Mouse (Mus musculus) small intestine, adult 2 months (tissue): ENCODE measurements around the gene Vmn1r223.
"Not testable (repeated sequence)": the region's sequence is repeated elsewhere in the genome, so short reads cannot be mapped to it uniquely, and the experiment has no call there.

Source experiments
- CTCF ChIP-seq: fragments of 200-500 bp; IDR thresholded peaks from 2 replicates; pipeline ENCODE4 v1.5.1; 2012; ENCODE audit warnings: low read depth, mild to moderate bottlenecking, control low read depth, inconsistent platforms, low read length, moderate library complexity, mixed read lengths; ENCODE audit not compliant: insufficient replicate concordance, insufficient read length; ENCODE audit errors: extremely low read depth
- POLR2A ChIP-seq: fragments of 200-500 bp; IDR thresholded peaks from 2 replicates; pipeline ENCODE4 v1.6.1; 2012; ENCODE audit warnings: low read depth, mild to moderate bottlenecking, control low read depth, inconsistent platforms, low read length, moderate library complexity

DNA sequence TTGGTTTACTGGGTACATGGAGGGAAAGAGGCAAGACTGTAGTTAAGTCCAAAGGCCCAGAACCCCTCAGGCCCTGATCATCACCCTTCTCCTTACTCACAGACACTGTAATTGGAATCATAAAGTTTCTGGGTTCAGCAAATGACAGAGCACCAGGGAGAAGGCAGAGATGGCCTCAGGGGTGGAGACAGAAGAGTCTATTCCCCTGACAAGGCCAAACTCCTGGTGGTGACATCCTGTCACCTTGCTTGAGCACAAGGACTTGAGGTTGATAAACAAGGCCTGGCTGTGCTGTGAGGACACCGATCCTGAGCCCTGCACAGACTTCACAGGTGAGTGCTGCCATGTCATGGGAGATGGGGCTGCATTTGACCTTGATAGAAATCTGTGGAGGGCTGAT, at the start of gene Vmn1r223:
- TF ChIP-seq CTCF, POLR2A: not testable (repeated sequence)
